Mouse (Mus musculus) CD4-positive, CD25-positive, alpha-beta regulatory T cell, adult 2 months (primary cell): ENCODE measurements at regions not wholly inside any gene's neighbourhood (a gene's known extent, or its start where the extent isn't known, plus 50 kb on each side); places are given as distances from the start of the nearest gene placed in this dataset.

Source experiments
- DNase-seq: peaks from one replicate; pipeline ENCODE4 v3.0.0-alpha.2; 2012; ENCODE audit warnings: low read depth, low spot score

DNA sequence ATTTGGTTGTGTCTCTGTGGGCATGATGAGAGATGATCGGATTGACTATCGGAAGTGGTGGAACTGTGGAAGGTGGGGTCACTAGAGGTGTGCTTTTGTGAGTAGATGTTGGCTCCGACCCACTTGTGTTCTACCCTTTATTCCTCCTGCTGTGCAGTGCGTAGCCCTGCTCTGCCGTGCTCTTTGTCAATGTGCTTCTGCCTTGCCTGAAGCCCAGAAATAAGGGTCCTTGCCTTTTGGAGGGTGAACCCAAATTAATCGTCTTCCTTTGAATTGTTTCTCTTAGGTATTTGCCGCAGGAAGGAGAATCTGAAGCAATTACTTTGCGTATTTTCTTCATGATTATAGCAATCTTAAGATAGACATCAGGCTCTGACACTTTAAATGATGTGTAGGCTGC is 421.6 kb upstream of the Zfp507 start:
- no peak for DNase-seq

GRCm38 (mm10) chr7:36218386-36218785 is 415.6 kb upstream of the Zfp507 start:
- no peak for DNase-seq

GRCm38 (mm10) chr7:36210034-36210433 is 407.2 kb upstream of the Zfp507 start:
- DNase-seq, result no peak

DNA sequence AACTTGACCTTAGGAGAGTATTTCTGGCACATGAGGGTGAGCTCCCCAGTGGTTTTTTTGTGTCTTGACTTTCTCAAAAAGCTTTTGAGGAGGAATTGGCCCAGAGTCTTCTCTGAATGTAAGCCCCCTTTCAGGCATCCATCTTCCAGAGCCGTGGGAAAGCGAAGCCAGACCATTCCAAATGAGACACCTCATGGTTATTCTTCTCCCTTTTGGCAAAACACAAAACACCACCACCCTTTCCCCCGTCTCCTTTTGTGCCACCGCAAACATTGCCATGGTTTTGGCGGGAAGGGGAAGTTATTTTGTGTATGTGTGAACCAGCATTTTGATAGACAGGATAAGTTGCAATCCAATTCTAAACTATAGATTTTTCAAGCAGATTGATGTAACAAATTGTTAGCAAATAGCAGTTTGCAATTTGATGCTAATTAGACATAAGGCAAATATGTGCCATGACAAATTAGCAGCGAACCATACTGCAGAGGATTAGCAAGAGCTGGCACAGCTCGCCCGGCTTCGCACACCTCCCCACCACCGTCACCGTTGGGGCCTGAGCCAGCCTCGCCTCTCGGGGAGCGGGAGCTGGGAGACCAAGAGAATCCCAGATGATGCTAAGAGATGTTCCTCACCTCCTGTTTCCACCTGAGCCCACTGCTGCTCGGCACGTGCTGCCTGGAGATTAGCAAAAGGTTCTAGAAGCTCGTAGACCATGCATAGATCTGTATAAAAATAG is 404.9 kb upstream of the Zfp507 start:
- DNase-seq, result no peak

GRCm38 (mm10) chr7:36198091-36198700 is 395.4 kb upstream of the Zfp507 start:
- no peak for DNase-seq

GRCm38 (mm10) chr7:36196154-36196720 is 393.4 kb upstream of the Zfp507 start:
- no peak for DNase-seq

- no peak for DNase-seq
Observed at GRCm38 (mm10) chr7:36192645-36193044, 389.8 kb upstream of the Zfp507 start.

DNA sequence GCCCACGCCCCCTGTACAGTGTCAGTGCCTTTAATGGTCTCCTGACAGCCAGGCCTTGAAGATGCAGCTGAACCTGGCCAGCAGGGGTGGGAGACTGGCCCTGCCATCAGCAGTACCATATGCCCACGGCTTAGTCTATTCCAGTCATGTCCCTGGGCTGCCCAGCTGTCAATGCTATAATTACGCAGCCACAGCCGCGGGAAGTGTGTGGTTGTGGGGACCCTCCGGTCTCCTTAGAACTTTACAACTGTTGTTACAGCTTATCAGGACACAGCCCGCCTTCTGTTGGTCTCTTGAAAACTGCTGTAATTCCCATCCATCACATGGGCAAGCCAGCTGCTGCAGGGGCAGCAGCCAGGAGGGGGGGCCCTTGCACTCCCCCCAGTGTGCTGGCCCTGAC is 375.1 kb upstream of the Zfp507 start:
- no peak for DNase-seq

GRCm38 (mm10) chr7:36175296-36175695 is 372.5 kb upstream of the Zfp507 start:
- no peak for DNase-seq

DNA sequence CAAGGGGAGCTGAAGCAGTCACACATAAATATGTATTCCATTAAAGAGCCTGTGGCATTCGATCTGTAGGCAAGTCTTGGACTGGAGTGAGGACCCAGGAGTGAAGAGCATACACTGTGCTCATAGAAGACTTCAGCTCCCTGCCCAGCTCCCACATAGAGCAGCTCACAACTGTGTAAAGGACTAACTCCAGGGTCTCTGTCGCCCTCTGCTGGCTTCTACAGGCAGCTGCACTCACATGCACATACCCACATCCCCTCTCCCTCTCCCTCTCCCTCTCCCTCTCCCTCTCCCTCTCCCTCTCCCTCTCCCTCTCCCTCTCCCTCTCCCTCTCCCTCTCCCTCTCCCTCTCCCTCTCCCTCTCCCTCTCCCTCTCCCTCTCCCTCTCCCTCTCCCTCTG is 369.7 kb upstream of the Zfp507 start:
- DNase-seq, result peak; percentile 28

- no peak for DNase-seq
Observed at GRCm38 (mm10) chr7:36157270-36157945, 354.6 kb upstream of the Zfp507 start.

- no peak for DNase-seq
Observed at GRCm38 (mm10) chr7:36156595-36156994, 353.8 kb upstream of the Zfp507 start.

GRCm38 (mm10) chr7:36155576-36155975 is 352.8 kb upstream of the Zfp507 start:
- no peak for DNase-seq

DNA sequence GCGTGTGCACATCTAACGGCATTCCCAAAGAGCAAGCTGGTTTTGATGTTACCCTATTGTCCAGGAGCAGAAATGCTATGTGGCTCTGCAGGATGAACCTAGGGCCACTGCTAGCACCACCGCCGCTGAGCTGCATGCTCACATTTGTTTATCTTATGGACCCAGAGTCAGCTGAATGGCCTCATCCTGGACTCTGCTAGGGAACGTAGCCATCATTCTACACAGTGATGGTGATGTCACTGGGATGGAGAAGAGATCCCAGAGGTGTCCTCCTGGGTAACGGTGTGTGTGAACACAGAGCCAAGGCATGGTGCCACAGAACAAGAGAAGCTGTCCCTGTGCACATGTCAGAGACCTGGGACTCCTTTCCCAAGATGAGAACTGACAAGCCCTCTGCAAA is 352.4 kb upstream of the Zfp507 start:
- no peak for DNase-seq

DNA sequence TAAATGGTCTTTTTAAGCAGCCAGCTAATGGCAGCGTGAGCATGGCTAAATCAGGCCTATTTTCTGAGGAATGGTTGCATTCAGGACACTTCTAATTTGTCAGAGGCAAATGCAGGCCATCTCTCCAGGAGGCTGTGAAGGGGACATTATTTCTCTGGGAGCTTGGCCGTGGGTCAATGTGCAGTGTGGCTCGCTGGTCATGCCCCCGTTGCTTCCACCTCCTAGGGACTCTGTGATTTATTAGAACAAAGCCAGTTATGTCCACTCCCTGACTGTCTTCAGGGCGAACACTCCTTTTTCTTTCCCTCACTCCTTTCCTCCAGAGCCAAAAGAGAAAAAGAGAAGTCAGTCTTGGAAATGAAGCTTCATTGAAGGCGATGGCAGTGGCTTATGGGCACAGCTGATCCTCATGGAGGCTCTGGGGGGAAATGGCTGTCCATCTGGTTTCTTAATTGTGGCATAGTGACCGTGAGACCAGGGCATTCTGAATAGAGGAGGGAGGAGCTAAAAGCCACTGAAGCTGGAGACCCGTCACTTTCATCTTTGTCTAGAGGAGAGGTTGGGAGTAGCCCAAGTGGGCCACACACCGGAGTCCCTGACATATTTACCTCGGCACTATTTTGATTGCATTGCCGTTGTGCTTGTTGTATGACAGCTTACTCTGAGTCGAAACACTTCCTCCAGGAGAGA is 348.2 kb upstream of the Zfp507 start:
- no peak for DNase-seq

DNA sequence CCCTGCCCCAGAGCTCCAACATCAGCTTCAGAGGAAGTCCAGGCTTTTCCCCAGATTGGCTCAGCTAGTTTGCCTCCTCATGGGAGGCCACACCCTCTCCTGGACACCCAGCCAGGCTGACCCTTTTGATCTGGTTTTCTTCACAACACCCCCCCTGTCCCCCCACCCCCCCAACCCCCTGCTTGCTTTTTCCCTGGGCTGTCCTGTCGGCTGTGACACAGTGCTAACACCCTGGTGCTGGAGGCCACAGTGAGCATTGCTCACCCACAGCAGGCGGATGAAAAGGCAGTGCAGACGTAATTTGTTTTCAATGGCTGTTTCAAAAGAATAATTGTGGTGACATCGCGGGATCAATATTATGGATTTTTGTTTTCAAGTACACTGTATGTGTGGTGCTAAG is 333.8 kb upstream of the Zfp507 start:
- DNase-seq, result no peak

DNA sequence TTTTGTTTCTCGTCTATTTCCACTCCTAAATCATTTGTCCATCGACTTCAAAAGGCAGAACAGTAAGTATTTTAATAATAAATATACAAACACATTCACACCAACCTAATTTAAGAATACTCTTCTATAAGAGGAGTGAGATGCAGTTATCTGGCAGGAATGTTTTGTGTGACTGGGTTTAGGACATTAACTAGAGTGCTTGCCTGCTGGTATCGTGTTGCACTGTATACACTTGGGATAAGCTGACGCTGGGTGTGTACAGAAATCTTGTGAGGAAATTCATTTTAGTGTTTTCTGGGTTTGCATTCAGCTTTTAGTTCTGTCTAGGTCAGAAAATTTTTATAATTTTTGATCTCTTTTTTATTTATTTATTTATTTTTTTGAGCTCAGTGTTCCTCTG is 331.8 kb upstream of the Zfp507 start:
- no peak for DNase-seq

DNA sequence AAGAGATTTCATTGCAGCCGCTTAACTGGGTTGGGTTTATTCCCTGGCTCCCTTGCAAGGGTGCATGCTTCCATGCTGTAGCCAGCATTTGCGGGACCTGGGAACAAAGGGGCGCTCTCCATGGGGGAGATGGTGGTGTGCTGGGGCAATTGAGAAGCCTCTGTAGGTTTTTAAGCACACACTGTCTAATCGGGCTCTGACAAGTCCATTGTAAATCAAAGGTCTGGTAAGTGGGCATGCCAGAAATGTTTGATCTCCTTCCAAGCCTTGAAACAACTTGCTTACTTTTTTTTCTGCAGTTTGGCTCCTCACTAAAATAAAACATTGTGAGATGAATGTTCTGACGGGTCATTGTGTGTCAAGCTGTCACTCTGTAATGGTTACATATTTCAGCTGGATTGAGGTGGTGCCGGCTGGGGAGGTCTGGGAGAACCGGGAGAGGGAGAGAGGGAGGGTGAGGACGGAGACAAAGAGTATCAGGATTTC is 330.9 kb upstream of the Zfp507 start:
- no peak for DNase-seq

DNA sequence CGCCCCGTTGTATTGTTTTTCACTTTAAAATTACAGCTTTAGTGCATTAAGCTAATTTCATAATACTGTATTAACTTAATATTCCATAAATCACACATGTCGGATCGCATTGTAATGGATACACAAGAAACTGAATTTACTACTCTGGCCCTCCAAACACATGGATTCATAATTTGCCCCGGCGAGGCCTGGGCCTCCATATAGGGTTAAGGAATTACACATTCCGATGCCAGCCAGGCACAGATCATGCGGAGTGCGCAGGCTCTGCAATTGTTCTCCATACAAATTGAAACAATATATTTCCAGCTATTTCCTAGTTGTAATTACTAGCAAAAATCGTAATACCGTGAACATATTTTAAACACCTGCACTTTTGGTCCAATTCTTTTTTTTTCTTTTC is 330.2 kb upstream of the Zfp507 start:
- DNase-seq, result no peak

GRCm38 (mm10) chr7:36132569-36132968 is 329.8 kb upstream of the Zfp507 start:
- DNase-seq, result no peak

DNA sequence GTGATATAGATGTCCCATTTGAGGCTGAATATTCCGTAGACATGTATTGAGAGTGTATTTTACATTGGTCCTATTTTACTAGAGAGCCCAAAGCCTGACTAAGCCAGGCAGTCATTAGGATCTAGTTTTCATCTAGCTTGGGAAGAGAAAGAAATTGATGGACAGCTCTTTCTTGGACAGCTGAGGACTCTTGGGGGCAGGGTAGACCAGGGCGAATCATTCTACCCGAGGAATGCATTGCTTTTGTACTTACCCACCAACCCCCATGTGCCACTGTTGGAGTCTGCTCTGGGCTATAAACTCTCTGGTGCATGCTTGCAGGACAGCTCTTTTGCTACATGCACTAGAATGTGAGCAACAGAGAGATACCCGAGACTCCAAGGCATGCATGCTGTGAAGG is 294.3 kb upstream of the Zfp507 start:
- DNase-seq, result no peak
